Mouse (Mus musculus) midbrain, postnatal 0 days (tissue): ENCODE results near the gene Spice1. TPM values are rescaled to one million over a fixed set of nuclear protein-coding genes. Genes with fewer than 3 reads are reported as not detected.
A peak's percentile ranks its signal among the peaks of the same experiment; 100 is the strongest.

Experiments used
- ATAC-seq: fragments of 200-750 bp; cut with Nextera tagmentation; 2 replicates; pipeline ENCODE4 v1.8.0; 2017; ENCODE audit warnings: moderate number of reproducible peaks, mild to moderate bottlenecking, moderate TSS enrichment, moderate library complexity; ENCODE audit not compliant: low FRiP score
- DNase-seq: peaks from one replicate; pipeline ENCODE4 v3.0.0-alpha.2; 2015; ENCODE audit warnings: low spot score
- H3K27ac ChIP-seq: fragments of 300-500 bp; sonication (generic); 2 replicates; pipeline ENCODE4 v1.5.1; 2014; ENCODE audit warnings: low read depth, mild to moderate bottlenecking, low read length, mixed read lengths
- H3K27me3 ChIP-seq: fragments of 300-500 bp; sonication (generic); 2 replicates; pipeline ENCODE4 v1.6.1; 2014; ENCODE audit warnings: low read length, control low read depth, mixed read lengths; ENCODE audit not compliant: insufficient read depth
- H3K36me3 ChIP-seq: fragments of 300-500 bp; sonication (generic); 2 replicates; pipeline ENCODE4 v1.6.1; 2014; ENCODE audit warnings: low read length, control low read depth, mixed read lengths; ENCODE audit not compliant: insufficient read depth
- H3K4me1 ChIP-seq: fragments of 300-500 bp; sonication (generic); 2 replicates; pipeline ENCODE4 v1.6.1; 2014; ENCODE audit warnings: mild to moderate bottlenecking, control low read depth, antibody characterized with exemption, low read length, mixed read lengths; ENCODE audit not compliant: insufficient read depth
- H3K4me2 ChIP-seq: fragments of 300-500 bp; sonication (generic); 2 replicates; pipeline ENCODE4 v1.6.1; 2014; ENCODE audit warnings: low read depth, mild to moderate bottlenecking, low read length, mixed read lengths; ENCODE audit not compliant: poor library complexity, severe bottlenecking
- H3K4me3 ChIP-seq: fragments of 300-500 bp; sonication (generic); 2 replicates; pipeline ENCODE4 v1.5.1; 2014; ENCODE audit warnings: low read depth, mild to moderate bottlenecking, low read length, moderate library complexity
- H3K9ac ChIP-seq: fragments of 300-500 bp; sonication (generic); replicated peaks from 2 replicates; pipeline ENCODE4 v1.6.1; 2014; ENCODE audit warnings: mild to moderate bottlenecking, low read length, moderate library complexity, mixed read lengths; ENCODE audit not compliant: poor library complexity, severe bottlenecking
- H3K9me3 ChIP-seq: fragments of 300-500 bp; sonication (generic); 2 replicates; pipeline ENCODE4 v1.6.1; 2016; ENCODE audit warnings: low read length, control low read depth
- CTCF ChIP-seq: IDR thresholded peaks from 2 replicates; pipeline ENCODE4 v1.5.1; 2016; ENCODE audit warnings: antibody characterized with exemption, mild to moderate bottlenecking
- WGBS: fragments of 180-500 bp; shearing (Covaris S2); extraction: QIAGEN DNeasy Blood & Tissue Kit; methylation state at CpG from one replicate; pipeline ENCODE4 v1.1.7; 2014; 5-methylcytosine and 5-hydroxymethylcytosine counted together
- polyA plus RNA-seq: library from polyadenylated mRNA; unstranded; fragments of >200 nt; fragmentation: Nextera tagmentation; extraction: Ambion mirVana; gene quantifications from 2 replicates; pipeline ENCODE4 v1.2.1, GENCODE M21; 2015
- total RNA-seq: library from RNA; depleted of rRNA; stranded (reverse); fragments of >200 nt; gene quantifications from 2 replicates; pipeline ENCODE4 v1.2.3, GENCODE M21; 2014; rRNA removed

The Spice1 gene
- total RNA-seq (14.0 and 16.4 TPM in 2 replicates), polyA plus RNA-seq (9.1 and 10.9 TPM in 2 replicates)

- whole genome bisulfite sequencing: under 1% methylated on average over 50 of the region's 67 CpGs
- TF ChIP-seq CTCF: peak; percentile 68
- Histone ChIP-seq H3K9ac (peak within 1 kb of the TSS; percentile 54), H3K9me3 (no peaks in the 10 kb centered on the region), H3K27me3 (no peaks in the 10 kb centered on the region), H3K4me2 (peak within 1 kb of the TSS; percentile 73), H3K27ac (peak within 1 kb of the TSS; percentile 68), H3K4me3 (peak within 1 kb of the TSS; percentile 83), H3K36me3 (no peaks in the 10 kb centered on the region), H3K4me1 (no peaks in the 10 kb centered on the region)
- peak; percentile 98 for ATAC-seq
- DNase-seq: peak; percentile 92
Measured at GRCm38 (mm10) chr16:44347071-44347901, at the start of gene Spice1. Spice1 (plus strand) TSS chr16:44347121.

GRCm38 (mm10) chr16:44299438-44300093 lies 47.4 kb upstream of the Spice1 start:
- H3K9ac ChIP-seq: no peak overlapping the region
- H3K27me3 ChIP-seq: no peaks in the 10 kb centered on the region
- TF ChIP-seq CTCF: peak; percentile 47
- no peaks in the 10 kb centered on the region for H3K4me1 ChIP-seq
- ATAC-seq: no peak
- H3K27ac ChIP-seq: no peak overlapping the region
- H3K4me2 ChIP-seq: no peak overlapping the region
- no peaks in the 10 kb centered on the region for H3K9me3 ChIP-seq
- no peak for DNase-seq
- 81% methylated on average over 20 of the region's 20 CpGs for WGBS
- H3K36me3 ChIP-seq: peaks cover 5% of the 10 kb centered on the region; the same call in 1 of the 2 replicates
- no peak overlapping the region for H3K4me3 ChIP-seq

- Histone ChIP-seq H3K9ac (no peak overlapping the region), H3K4me3 (no peak overlapping the region), H3K36me3 (peaks cover 5% of the 10 kb centered on the region; the same call in 1 of the 2 replicates), H3K27me3 (no peaks in the 10 kb centered on the region), H3K4me1 (no peaks in the 10 kb centered on the region), H3K4me2 (no peak overlapping the region), H3K9me3 (no peaks in the 10 kb centered on the region), H3K27ac (no peak overlapping the region)
- ATAC-seq (no peak), DNase-seq (no peak)
- no peak for TF ChIP-seq CTCF
- whole genome bisulfite sequencing: 45% methylated on average over 10 of the region's 10 CpGs
Measured at GRCm38 (mm10) chr16:44302126-44302892, 44.6 kb upstream of the Spice1 start.

- WGBS: 77% methylated on average over 2 of the region's 2 CpGs
- ATAC-seq: no peak
- Histone ChIP-seq H3K9me3 (no peaks in the 10 kb centered on the region), H3K9ac (no peak overlapping the region), H3K4me2 (no peak overlapping the region), H3K4me1 (no peaks in the 10 kb centered on the region), H3K36me3 (peaks cover 5% of the 10 kb centered on the region; the same call in 1 of the 2 replicates), H3K27me3 (no peaks in the 10 kb centered on the region), H3K27ac (no peak overlapping the region), H3K4me3 (no peak overlapping the region)
- DNase-seq: no peak
- no peak for TF ChIP-seq CTCF
Measured at GRCm38 (mm10) chr16:44303822-44304221, 43.1 kb upstream of the Spice1 start.

- H3K27me3 ChIP-seq: no peaks in the 10 kb centered on the region
- ATAC-seq (no peak), DNase-seq (no peak)
- WGBS: 53% methylated on average over 3 of the region's 3 CpGs
- no peaks in the 10 kb centered on the region for H3K9me3 ChIP-seq
- no peak overlapping the region for H3K27ac ChIP-seq
- no peaks in the 10 kb centered on the region for H3K36me3 ChIP-seq
- H3K9ac ChIP-seq: no peak overlapping the region
- no peaks in the 10 kb centered on the region for H3K4me1 ChIP-seq
- no peak overlapping the region for H3K4me2 ChIP-seq
- H3K4me3 ChIP-seq: no peak overlapping the region
- no peak for TF ChIP-seq CTCF
Measured at GRCm38 (mm10) chr16:44305606-44306005, 41.3 kb upstream of the Spice1 start.
